Mouse (Mus musculus) spleen, adult 2 months (tissue): ENCODE results near the gene Yipf3. TPM values are rescaled to one million over a fixed set of nuclear protein-coding genes. Genes with fewer than 3 reads are reported as not detected.

Experiments
- DNase-seq, 2 experiments: peaks; one replicate each; pipeline versions ENCODE4 v3.0.0 to v3.0.0-alpha.2; 2012 to 2021; ENCODE audit warnings: low spot score in 2 of 2, low read depth in 1 of 2
- H3K27ac ChIP-seq: fragments of 200-500 bp; 2 replicates; pipeline ENCODE4 v1.5.1; 2012; ENCODE audit warnings: low read length, inconsistent platforms; ENCODE audit not compliant: insufficient read depth
- H3K27me3 ChIP-seq: fragments of 200-500 bp; 2 replicates; pipeline ENCODE4 v1.6.1; 2012; ENCODE audit warnings: mild to moderate bottlenecking, moderate library complexity, low read length, inconsistent platforms; ENCODE audit not compliant: control insufficient read depth, insufficient read depth
- H3K36me3 ChIP-seq: fragments of 200-500 bp; 2 replicates; pipeline ENCODE4 v1.6.1; 2012; ENCODE audit warnings: mild to moderate bottlenecking, low read length, inconsistent platforms; ENCODE audit not compliant: control insufficient read depth, insufficient read depth
- H3K4me1 ChIP-seq: fragments of 200-500 bp; 2 replicates; pipeline ENCODE4 v1.6.1; 2011; ENCODE audit warnings: inconsistent platforms; ENCODE audit not compliant: control insufficient read depth, insufficient read depth, insufficient read length
- H3K4me3 ChIP-seq: fragments of 200-500 bp; 2 replicates; pipeline ENCODE4 v1.5.1; 2011; ENCODE audit warnings: mild to moderate bottlenecking, inconsistent platforms; ENCODE audit not compliant: insufficient read depth, insufficient read length; ENCODE audit errors: extremely low read depth
- CTCF ChIP-seq: fragments of 200-500 bp; IDR thresholded peaks from 2 replicates; pipeline ENCODE4 v1.5.1; 2011; ENCODE audit warnings: mild to moderate bottlenecking, inconsistent platforms; ENCODE audit not compliant: insufficient read depth, insufficient read length, insufficient replicate concordance; ENCODE audit errors: extremely low read depth
- POLR2A ChIP-seq: fragments of 200-500 bp; IDR thresholded peaks from 2 replicates; pipeline ENCODE4 v1.6.1; 2011; ENCODE audit warnings: low read depth, low read length, inconsistent platforms
- WGBS: fragments of 180-500 bp; shearing (Covaris S2); methylation state at CpG from one replicate; pipeline ENCODE4 v1.1.7; 2018; 5-methylcytosine and 5-hydroxymethylcytosine counted together
- polyA plus RNA-seq: library from polyadenylated mRNA; depleted of rRNA; stranded (reverse); fragments of >200 nt; gene quantifications from 2 replicates; pipeline ENCODE4 v1.2.3, GENCODE M21; 2012

Yipf3 gene
- polyA plus RNA-seq, 1 experiment, result 128 TPM

DNA sequence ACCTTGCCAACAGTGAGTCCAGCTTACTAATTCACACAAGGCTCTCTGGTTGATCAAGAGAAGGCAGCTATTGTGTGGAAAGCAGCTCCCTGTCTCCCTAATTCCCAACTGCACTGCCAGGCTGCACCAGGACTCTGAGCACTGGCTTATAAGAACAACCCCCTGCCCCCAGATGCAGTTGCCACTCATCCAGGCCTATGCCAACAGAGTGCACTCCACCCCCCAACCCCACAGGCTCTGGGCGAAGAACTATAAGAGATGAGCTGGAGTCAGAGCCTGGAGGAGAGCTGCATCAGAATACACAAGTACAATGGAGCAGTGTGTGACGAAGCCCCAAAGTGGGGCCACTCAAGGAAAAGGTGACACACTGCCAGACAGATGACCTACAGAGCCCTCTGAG lies 24.2 kb downstream of the Yipf3 start:
- Histone ChIP-seq H3K4me1 (no peaks in the 10 kb centered on the region), H3K27me3 (no peaks in the 10 kb centered on the region), H3K36me3 (peaks cover 11% of the 10 kb centered on the region), H3K27ac (no peak overlapping the region), H3K4me3 (no peak overlapping the region)
- DNase-seq, result no peak
- TF ChIP-seq CTCF, result no peak
- TF ChIP-seq POLR2A, result no peak
- 91% methylated on average over 2 of the region's 2 CpGs for WGBS

DNA sequence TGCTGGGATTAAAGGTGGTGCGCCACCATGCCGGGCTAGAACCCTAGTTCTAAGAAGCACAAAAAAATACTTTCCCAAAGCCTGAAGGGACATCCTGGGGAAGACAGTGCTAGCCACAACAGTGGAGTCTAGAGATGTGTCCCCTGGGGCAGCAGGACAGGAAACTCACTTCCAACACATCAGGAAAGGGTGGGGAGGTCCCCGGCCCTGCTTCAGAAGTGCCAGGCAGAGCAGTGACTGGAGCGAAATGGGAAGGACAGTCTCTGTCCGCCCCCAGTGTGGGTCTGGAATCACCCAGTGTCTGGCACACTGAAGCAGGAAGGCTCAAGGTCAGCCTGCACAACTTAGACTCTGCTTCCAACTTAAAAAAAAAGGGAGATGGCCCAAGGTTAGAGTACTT lies 24.8 kb downstream of the Yipf3 start:
- no peak for DNase-seq
- no peak for TF ChIP-seq CTCF
- TF ChIP-seq POLR2A, result no peak
- no peak overlapping the region for H3K27ac ChIP-seq
- no peaks in the 10 kb centered on the region for H3K27me3 ChIP-seq
- 85% methylated on average over 5 of the region's 5 CpGs for WGBS
- H3K4me1 ChIP-seq, result no peaks in the 10 kb centered on the region
- H3K4me3 ChIP-seq, result no peak overlapping the region
- peaks cover 15% of the 10 kb centered on the region for H3K36me3 ChIP-seq

DNA sequence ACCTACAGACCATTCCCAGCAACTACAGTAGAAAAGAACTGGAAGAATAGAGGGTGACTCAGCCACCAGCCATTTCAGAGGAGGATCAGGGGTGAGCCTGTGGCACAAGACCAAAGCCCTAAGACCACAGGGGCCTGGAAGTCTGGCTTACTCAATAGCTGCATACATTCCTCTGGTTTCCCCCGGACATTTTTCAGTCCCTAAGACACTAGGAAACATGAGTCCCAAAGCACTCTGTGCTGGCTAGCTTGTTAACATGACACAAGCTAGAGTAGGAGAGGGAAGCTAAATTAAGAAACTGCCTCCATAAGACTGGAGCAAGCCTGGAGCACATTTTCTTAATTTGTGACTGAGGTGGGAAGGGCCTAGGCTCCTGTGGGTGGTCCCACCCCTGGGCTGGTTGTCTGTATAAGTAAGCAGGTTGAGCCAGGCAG lies 25.9 kb downstream of the Yipf3 start:
- no peaks in the 10 kb centered on the region for H3K27me3 ChIP-seq
- WGBS, result 89% methylated on average over 1 of the region's 1 CpGs

DNA sequence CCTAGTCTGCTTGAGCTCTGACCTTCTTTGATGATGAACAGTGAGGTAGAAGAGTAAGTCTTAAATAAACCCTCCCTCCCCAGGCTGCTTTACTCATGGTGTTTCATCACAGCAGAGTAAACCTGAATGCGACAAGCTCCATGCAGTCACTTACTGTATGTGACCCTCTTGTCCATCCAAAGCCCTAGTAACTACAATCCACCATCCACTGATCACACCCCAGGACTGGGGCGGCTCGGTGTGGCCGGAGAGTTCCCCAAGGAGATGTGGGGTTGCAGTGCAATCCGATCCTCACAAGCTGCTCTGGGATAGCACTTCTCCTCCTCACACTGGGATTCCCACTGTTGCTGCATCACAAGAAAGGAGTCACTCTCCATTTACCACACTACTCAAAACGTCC lies 26.6 kb downstream of the Yipf3 start:
- Histone ChIP-seq H3K4me3 (no peak overlapping the region), H3K4me1 (no peaks in the 10 kb centered on the region), H3K27ac (no peak overlapping the region), H3K36me3 (peaks cover 20% of the 10 kb centered on the region), H3K27me3 (no peaks in the 10 kb centered on the region)
- TF ChIP-seq POLR2A (no peak), CTCF (no peak)
- WGBS, result 95% methylated on average over 6 of the region's 6 CpGs
- no peak for DNase-seq

More for the DNA sequence above, 25.9 kb downstream of the Yipf3 start:
- Histone ChIP-seq H3K27ac (no peak overlapping the region), H3K4me1 (no peaks in the 10 kb centered on the region), H3K36me3 (peaks cover 17% of the 10 kb centered on the region), H3K4me3 (no peak overlapping the region)
- TF ChIP-seq POLR2A, result no peak
- no peak for TF ChIP-seq CTCF
- no peak for DNase-seq

DNA sequence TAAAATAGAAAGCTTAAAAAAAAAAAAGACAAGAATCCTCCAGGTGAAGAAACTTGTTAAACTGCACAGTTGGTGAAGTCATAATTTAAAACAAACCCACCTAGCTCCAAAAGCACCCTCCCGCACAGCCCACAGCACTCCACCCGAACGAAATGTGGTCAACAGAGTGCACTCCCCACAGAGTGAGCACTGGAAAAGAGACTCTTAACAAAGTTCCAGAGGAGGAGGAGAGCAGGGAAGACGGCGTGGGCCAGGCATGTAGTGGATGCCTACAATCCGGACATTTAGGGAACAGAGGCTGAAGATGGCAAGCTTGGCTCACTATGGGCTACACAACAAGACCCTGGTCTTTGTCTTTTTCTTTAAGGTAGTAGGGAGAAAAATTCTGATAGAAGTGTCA lies 27.2 kb downstream of the Yipf3 start:
- peaks cover 18% of the 10 kb centered on the region for H3K36me3 ChIP-seq
- no peak for DNase-seq
- TF ChIP-seq CTCF (no peak), POLR2A (no peak)
- no peaks in the 10 kb centered on the region for H3K27me3 ChIP-seq
- H3K4me3 ChIP-seq, result no peak overlapping the region
- H3K4me1 ChIP-seq, result no peaks in the 10 kb centered on the region
- H3K27ac ChIP-seq, result no peak overlapping the region
- WGBS, result 92% methylated on average over 6 of the region's 6 CpGs

DNA sequence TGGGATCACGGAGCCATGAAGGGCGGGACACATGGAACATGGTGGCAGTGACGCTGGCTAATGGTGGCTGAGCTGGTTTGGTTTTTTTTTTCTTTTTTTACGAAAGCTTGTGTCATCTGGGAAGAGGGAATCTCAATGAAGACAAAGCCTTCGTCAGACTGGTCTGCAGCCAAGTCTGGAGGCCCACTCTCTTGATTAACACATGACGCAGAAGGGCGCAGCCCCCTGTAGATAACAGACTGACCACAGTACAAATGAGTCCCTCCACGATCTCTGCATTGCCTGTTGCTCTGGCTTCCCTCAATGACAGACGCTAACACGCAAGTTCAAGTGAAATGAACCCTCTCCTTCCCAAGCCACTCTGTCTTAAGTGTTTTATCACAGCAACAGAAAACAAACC lies 27.6 kb downstream of the Yipf3 start:
- Histone ChIP-seq H3K4me3 (no peak overlapping the region), H3K36me3 (peaks cover 18% of the 10 kb centered on the region), H3K27me3 (no peaks in the 10 kb centered on the region), H3K4me1 (no peaks in the 10 kb centered on the region), H3K27ac (no peak overlapping the region)
- 91% methylated on average over 10 of the region's 10 CpGs for WGBS
- no peak for DNase-seq
- no peak for TF ChIP-seq CTCF
- no peak for TF ChIP-seq POLR2A

DNA sequence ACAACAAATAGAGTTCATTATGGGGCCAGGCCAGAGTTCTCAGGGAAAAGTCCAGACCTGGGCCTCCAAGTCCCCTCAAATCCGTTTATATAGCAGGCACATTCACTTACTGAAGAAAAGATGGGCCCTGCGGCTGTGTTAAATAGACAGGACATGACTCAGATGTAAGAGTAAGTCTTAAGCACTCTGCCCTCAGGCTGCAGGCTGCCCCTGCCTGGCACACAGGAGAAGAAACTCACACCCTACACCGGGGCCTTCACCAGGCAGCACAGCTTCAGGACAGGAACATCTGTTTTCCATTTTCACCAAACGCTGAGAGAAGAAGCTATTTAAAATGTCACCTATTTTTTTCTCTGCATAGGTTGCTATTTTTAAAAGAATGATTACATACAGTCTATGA lies 29.7 kb downstream of the Yipf3 start:
- H3K27ac ChIP-seq, result no peak overlapping the region
- no peaks in the 10 kb centered on the region for H3K27me3 ChIP-seq
- peaks cover 2% of the 10 kb centered on the region; the same call in 1 of the 2 replicates for H3K4me1 ChIP-seq
- 91% methylated on average over 4 of the region's 4 CpGs for WGBS
- peaks cover 13% of the 10 kb centered on the region for H3K36me3 ChIP-seq
- no peak overlapping the region for H3K4me3 ChIP-seq
- no peak for TF ChIP-seq CTCF
- TF ChIP-seq POLR2A, result no peak
- DNase-seq, result no peak
